Mouse (Mus musculus): Measurements from ENCODE around the gene Gm10295. TPM values are rescaled to one million over a fixed set of nuclear protein-coding genes. Genes with fewer than 3 reads are reported as not detected.

The Gm10295 gene
- polyA plus RNA-seq, 1 experiment from 2014 or later = not detected

DNA sequence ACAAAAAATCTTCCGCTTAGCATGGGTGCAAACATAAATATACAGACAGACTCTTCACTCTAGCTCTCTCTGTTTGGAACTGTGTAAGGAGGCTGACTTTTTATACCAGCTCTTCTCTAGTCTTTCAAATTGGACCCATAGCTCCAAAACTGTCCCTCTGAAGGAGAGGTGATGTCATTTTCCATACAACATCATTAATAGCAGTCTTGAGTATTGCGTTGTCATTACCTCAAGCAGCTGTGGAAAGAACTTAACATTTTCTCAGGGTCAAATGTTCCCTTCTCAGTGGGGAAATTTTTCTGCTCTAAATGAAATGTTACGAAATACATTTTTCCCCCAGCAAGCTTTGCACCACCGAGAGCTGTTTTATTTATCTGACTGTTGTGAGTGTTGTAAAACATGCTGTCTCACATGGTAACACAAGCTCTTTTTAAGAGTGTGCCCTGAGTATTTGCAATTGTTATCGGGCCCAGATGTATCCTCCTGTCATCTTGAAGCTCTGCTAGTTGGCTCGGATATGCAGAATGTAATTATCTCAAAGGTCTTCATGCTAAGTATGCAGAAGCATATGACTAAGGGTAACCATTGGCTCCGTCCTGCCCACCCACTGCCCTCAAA lies 38.0 kb downstream of the Gm10295 start:
- Histone ChIP-seq H3K9ac (no peak overlapping the region), H3K9me3 (no peaks in the 10 kb centered on the region), H3K36me3 (no peaks in the 10 kb centered on the region), H3K4me3 (no peak overlapping the region), H3K4me2 (replicated peaks) (no peak overlapping the region), H3K27ac (no peak overlapping the region), H3K4me1 (peaks cover 14% of the 10 kb centered on the region; the same call in 1 of the 2 replicates), H3K27me3 (no peaks in the 10 kb centered on the region)
- WGBS = 69% methylated on average over 7 of the region's 7 CpGs
- no peak for ATAC-seq (ENCODE audit: insufficient number of reproducible peaks, insufficient read depth, low FRiP score, low TSS enrichment)

DNA sequence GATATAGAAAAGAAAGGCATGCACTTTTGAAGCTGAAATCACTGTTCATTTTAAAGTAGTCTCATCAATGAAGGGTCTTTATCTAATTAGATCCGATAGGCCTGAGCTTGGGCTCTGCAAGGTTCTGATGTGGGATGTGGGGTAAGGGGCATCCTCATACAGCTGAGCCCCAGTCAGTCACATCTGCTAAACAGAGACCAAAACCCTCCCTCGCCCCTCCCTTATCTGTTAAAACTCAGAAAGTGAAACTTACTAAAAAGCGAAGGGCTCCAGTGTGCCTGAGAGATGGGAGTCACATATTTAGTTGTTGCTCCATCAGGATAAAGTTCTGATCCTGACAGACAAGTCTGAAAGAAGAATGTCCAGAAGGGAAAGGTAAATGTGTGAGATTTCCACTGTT lies 38.9 kb downstream of the Gm10295 start:
- H3K36me3 ChIP-seq = no peaks in the 10 kb centered on the region
- H3K4me2 ChIP-seq (replicated peaks) = no peak overlapping the region
- no peaks in the 10 kb centered on the region for H3K9me3 ChIP-seq
- peaks cover 14% of the 10 kb centered on the region; the same call in 1 of the 2 replicates for H3K4me1 ChIP-seq
- no peak overlapping the region for H3K4me3 ChIP-seq
- H3K9ac ChIP-seq = no peak overlapping the region
- 64% methylated on average over 3 of the region's 3 CpGs for WGBS
- no peaks in the 10 kb centered on the region for H3K27me3 ChIP-seq
- no peak for ATAC-seq (ENCODE audit: insufficient number of reproducible peaks, insufficient read depth, low FRiP score, low TSS enrichment)
- H3K27ac ChIP-seq = no peak overlapping the region

GRCm38 (mm10) chr7:71311411-71311810 lies 39.9 kb downstream of the Gm10295 start:
- no peak overlapping the region for H3K4me2 ChIP-seq (replicated peaks)
- ATAC-seq (ENCODE audit: insufficient number of reproducible peaks, insufficient read depth, low FRiP score, low TSS enrichment) = no peak

DNA sequence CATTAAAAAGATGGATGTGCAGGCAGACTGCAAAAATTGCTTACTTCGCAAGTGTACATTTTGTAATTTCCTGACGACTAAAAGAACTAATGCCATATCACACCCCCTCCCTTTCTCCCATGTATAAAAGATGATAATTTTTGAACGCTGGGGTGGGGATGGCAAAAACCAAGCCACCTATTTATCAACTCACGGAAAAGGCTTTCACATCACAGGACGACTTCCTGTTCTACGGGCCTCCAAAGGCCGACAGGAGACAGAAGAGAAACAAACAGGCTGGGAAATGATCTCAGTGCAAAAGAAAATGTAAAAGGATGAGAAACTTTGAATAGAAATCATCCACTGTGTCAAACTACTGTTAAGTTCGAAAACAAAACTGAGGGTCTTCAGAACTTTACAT lies 43.2 kb downstream of the Gm10295 start:
- Histone ChIP-seq H3K4me3 (no peak overlapping the region), H3K4me1 (peaks cover 9% of the 10 kb centered on the region; the same call in 1 of the 2 replicates), H3K27me3 (no peaks in the 10 kb centered on the region), H3K27ac (no peak overlapping the region), H3K4me2 (replicated peaks) (no peak overlapping the region), H3K9me3 (no peaks in the 10 kb centered on the region), H3K36me3 (no peaks in the 10 kb centered on the region), H3K9ac (no peak overlapping the region)
- ATAC-seq (ENCODE audit: insufficient number of reproducible peaks, insufficient read depth, low FRiP score, low TSS enrichment) = no peak
- 69% methylated on average over 8 of the region's 8 CpGs for WGBS

More at GRCm38 (mm10) chr7:71311411-71311810, 39.9 kb downstream of the Gm10295 start:
- Histone ChIP-seq H3K27ac (no peak overlapping the region), H3K9me3 (no peaks in the 10 kb centered on the region), H3K36me3 (no peaks in the 10 kb centered on the region), H3K27me3 (no peaks in the 10 kb centered on the region), H3K4me3 (no peak overlapping the region), H3K4me1 (peaks cover 14% of the 10 kb centered on the region; the same call in 1 of the 2 replicates), H3K9ac (no peak overlapping the region)
- WGBS = 54% methylated on average over 11 of the region's 11 CpGs

GRCm38 (mm10) chr7:71302714-71303113 lies 48.6 kb downstream of the Gm10295 start:
- Histone ChIP-seq H3K27me3 (no peaks in the 10 kb centered on the region), H3K9ac (no peak overlapping the region), H3K27ac (no peak overlapping the region), H3K4me1 (no peaks in the 10 kb centered on the region), H3K4me2 (replicated peaks) (no peak overlapping the region), H3K4me3 (no peak overlapping the region), H3K9me3 (no peaks in the 10 kb centered on the region), H3K36me3 (no peaks in the 10 kb centered on the region)
- ATAC-seq (ENCODE audit: insufficient number of reproducible peaks, insufficient read depth, low FRiP score, low TSS enrichment) = no peak
- WGBS = 79% methylated on average over 4 of the region's 4 CpGs
